Mouse (Mus musculus) yolk sac, embryonic 10.5 days (tissue): ENCODE data around the gene Kcna1.
A peak's percentile ranks its signal among the peaks of the same experiment; 100 is the strongest.

ENCODE experiments used
- DNase-seq: peaks from one replicate; pipeline ENCODE4 v3.0.0-alpha.2; 2017; ENCODE audit warnings: low spot score

The Kcna1 gene

DNA sequence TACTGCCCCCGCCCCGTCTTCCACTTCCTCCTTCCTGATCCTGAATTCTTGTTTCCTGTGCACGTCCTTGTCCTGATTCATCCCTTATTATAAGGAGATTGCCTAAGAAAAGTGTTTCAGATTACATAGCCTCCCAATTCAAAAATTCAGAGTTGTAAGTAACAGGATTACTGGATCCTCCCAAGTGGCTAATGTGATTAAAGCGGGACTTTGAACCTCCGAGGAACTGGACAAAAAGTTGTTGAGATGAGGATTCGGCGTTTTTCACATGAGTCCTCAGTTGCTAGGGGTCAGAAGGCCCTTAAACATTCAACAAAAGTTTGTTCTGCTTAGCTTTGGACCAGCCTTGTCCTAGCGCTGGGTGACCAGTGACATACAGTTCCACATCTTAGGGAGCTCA lies at the start of gene Kcna1:
TSS of gene Kcna1 (minus strand) at position 4 of the 400 bp plus-strand sequence.
- no peak for DNase-seq

- DNase-seq: no peak
Measured at GRCm38 (mm10) chr6:126687120-126687519, 40.9 kb upstream of the Kcna1 start.

DNA sequence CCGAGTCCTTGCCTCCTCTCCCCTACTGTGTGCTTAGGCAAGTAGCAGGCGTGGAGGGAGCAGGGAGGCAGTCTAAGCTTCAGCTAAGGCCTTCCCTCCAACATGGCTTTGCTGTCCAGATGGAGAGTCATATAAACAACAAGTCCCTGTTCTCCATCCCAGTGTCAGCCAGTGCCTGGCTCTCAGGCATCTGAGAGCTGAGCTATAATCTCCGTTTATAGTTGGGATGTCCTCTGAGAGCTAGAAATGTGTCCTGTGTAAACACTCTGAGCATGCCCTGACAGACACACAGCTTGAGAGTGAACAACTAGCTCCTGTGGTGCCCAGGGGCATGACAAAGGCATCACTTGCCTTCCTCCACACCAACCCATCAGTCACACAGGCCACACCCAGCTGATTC lies 39.0 kb upstream of the Kcna1 start:
- DNase-seq: peak; percentile 36

GRCm38 (mm10) chr6:126678961-126679360 lies 32.8 kb upstream of the Kcna1 start:
- DNase-seq: no peak

DNA sequence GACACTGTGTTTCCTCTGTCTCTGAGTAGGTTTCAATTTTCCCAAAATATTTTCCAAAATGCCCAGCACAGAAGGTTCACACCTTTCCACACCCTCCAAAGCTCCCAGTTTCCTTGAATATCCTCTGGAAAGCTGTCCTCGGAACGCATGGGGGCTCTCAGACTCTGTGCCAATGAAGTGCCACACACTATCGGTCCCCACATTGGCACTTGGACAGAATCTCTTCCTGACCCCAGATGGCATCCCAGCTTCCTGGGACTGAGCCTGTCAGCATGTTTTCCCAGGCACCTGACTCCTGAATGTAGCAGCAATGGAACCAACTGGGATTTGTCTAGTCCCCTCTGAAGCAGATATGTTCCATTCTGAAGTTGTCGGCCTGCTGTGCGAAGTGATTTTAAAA lies 20.8 kb upstream of the Kcna1 start:
- DNase-seq: no peak

GRCm38 (mm10) chr6:126666091-126666490 lies 19.9 kb upstream of the Kcna1 start:
- DNase-seq: no peak

GRCm38 (mm10) chr6:126664569-126664968 lies 18.4 kb upstream of the Kcna1 start:
- no peak for DNase-seq

GRCm38 (mm10) chr6:126657646-126658394 lies 11.6 kb upstream of the Kcna1 start:
- no peak for DNase-seq

- no peak for DNase-seq
Measured at GRCm38 (mm10) chr6:126653561-126653960, 7.4 kb upstream of the Kcna1 start.

GRCm38 (mm10) chr6:126645644-126646358 lies 383 bp downstream of the Kcna1 start:
- peak; percentile 34 for DNase-seq

GRCm38 (mm10) chr6:126645044-126645541 lies 1.1 kb downstream of the Kcna1 start:
- peak; percentile 6 for DNase-seq

DNA sequence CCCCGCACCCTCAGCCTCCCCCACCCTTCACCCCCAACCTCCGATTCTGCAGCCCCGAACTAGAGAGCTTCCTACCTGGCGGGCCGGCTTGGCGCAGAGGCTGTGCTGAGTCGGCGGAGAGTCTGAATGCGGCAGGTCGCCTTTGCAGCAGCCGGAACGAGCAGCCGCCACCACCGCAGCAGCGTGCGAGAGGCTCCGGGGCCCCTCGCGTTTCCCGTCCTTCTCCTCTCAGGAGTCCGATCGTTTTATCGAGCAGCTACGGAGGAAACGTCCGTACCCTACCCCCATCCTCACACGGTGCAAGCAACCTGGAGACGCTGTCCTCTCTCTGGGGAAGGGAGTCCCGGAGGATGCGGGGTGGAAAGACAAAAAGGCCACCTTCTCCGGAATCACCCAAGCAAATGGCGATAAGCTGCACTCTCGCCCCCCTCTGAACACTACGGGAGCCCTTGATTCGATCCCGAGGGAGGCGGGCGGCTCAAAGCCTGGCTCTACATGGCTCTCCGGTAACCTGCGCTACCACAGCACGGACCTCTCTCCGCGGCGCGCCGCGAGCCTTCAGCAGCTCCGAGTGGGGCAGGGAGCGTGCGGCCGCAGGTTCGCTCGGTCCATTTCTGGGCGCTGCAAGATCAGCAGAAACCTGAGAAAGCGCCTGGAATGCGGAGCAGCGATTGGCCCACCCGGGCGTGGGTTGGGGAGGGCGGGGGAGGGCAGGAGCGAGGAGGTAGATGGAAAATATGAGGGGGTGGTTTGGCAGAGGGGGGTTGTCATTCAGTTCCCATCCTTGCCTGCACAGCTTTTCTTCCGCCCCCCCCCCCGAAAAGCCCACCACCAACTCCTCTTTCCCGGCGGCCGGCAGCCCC lies 1.8 kb downstream of the Kcna1 start:
- peak; percentile 36 for DNase-seq

GRCm38 (mm10) chr6:126643341-126644055 lies 2.7 kb downstream of the Kcna1 start:
- DNase-seq: peak; percentile 6

DNA sequence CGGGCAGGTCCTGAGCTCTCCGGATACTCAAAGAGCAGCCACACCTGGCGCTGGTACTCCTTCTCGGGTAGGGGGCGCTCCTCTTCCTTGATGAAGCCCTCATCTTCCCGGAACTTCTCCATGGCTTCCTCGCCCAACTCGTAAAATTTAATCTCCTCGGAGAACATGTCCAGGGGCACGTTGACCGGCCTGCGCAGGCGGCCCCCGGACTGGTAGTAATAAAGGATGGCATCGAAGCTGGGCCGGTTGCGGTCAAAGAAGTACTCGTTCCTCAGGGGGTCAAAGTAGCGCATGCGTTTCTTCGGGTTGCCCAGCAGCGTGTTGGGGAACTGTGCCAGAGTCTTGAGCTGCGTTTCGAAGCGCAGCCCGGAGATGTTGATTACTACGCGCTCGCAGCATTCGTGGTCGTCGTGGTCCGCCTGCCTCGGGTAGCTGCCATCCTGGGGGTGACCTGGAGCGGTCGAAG lies 3.3 kb downstream of the Kcna1 start:
- DNase-seq: peak; percentile 15

GRCm38 (mm10) chr6:126628451-126628850 lies 17.7 kb downstream of the Kcna1 start:
- DNase-seq: no peak

DNA sequence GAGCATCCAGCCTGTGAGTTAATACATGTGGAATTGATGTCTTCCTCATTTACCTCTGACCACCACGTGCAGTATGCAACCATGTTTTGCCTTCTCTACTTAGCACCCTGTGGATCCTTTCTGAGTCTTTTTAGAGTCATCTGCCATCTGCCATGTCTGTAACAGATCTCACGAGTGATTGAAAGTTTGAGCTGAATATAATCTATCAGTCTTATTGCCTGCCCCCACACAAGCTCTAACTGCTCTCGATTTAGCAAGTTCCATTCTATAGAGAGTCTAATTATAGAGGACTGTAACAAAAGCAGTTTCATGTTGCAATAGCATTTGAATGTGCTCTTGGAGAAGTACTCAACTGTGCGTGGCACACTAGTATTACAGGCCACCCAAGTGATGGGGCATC lies 27.7 kb downstream of the Kcna1 start:
- DNase-seq: no peak

DNA sequence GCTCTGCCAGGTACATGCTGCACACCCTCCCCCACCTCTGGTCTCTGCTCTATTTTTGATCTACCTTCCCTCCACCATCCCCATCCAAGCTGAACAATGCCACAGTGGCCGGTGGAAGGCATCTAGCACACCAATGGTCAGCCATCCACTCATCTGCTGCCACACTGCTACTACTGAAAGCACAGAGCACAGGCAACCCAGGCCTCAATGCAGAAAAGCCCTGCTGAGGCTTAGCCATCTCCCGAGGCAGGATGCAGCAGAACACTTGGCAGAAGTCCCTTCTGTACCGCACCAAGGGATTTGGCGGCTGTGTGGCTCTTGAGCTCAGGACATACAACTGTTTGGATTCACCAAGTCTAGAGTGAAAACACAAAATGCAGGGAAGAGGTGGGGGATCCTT lies 35.4 kb downstream of the Kcna1 start:
- DNase-seq: no peak

DNA sequence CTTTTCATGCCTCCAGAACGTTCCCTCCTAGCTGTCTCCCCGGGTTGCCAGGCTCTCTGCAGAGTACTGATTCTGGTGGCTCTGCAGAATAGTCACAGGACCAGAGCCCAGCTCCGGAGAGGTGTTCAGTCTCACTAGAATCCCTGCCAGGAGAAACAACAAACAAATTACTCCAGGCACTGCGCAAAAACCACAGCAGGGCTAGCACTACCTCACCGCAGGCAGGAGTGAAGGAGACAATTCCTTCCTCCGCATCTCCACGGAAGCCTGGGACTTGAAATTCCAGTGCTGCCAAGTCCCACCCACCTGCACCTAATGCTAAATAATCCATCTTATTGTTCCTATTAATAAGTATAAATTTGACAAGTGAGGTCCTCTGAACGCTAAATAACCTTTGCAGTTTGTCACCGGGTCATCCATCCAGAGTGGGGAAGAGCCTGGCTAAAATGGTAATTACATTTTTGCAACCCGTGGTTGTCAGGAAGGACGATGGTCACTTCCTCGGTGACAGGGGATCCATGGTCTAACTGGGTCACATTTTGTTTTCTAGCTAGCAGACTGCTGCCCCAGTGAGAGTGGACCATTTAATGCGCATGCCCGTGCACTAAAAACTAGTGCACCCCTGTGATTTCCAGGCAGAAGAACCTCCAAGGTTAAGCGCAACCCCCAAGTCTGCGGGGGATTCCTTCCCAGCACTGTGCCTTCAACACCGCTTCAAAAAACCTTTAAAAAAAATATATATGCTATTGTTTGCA lies 36.8 kb downstream of the Kcna1 start:
- no peak for DNase-seq

DNA sequence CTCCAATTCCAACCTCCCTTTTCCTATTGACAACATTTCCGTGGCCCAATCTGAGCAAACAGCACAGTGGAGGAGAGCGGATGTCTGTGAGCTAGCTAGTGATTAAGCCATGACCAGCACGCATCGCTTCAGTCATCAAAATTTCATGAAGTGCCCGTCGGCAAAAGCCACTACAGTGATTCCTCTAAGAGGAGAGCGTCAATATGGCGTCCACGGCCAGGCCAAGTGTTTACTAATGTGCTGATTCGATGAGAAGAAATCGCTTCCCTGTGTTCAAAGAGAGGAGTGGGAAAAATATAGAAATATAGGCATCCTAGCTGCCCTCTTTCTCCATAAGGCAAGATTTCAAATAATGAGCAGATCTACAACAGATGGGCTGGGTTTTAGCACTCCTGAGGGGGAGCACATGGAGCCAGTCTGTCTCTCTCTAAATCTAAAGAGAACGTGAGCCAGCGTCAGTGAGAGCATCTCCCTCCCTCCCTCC lies 44.3 kb downstream of the Kcna1 start:
- DNase-seq: no peak

DNA sequence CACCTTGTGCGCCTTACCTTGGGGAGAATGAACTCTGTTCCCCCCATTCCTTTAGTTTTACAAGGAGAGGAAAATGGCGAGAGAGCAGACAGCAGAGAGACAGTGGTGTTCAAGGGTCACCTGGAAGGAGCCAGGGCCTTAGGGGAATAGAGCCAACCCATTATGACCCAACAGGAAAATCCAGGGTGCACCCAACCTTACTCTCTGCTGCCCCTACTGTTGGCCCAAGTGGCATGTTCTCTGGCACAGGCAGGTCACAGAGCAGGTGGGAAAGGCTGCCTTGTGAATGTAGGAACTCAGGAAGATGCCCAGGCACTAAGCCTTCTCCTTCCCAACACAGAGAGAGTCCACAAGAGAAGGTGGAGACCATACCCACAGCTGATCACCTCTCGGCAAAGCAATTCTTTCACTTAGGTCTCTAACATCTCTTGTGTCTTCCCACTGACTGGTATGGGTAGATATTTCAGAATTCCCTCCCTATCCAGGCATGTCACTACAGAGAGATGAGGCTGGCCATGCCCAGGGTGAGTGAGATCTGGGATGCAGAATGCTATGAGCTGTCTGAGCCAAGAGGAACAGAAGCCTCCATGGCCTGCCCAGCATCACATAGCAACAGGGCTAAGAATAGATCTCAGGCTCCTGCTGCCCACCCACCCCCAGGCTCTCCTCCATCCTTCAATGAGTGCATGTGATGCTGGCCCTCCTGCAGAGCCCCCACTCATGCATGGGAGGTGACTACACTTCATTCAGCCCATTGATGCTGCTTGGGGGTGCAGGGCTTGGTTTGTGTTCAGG lies 46.8 kb downstream of the Kcna1 start:
- DNase-seq: no peak
